Mouse (Mus musculus) yolk sac, embryonic 10.5 days (tissue): ENCODE results near the gene Slc41a1.

Experiments used
- DNase-seq: peaks from one replicate; pipeline ENCODE4 v3.0.0-alpha.2; 2017; ENCODE audit warnings: low spot score

The Slc41a1 gene

GRCm38 (mm10) chr1:131886641-131887040, 59.3 kb downstream of the Slc41a1 start:
- DNase-seq: no peak

GRCm38 (mm10) chr1:131890043-131890658, 62.9 kb downstream of the Slc41a1 start:
- no peak for DNase-seq

DNA sequence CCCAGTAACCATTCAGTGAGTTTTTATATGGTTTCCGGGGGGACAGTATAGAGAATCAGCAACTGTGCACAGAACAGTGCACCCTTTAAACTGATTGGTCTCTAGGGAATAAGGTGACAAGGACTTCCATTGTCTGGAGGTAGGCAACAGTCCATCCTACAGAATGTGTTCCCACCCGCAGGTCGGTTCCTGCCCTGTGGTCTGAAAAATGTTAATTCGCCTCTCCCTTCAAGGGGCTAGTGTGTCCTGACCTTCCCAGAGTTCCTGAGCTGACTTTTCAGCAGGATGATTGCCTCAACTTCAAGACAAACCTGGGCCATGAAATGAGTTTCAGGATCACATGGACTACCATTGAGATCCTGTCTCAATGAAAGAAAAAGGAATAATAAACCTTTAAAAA, 64.1 kb downstream of the Slc41a1 start:
- DNase-seq: no peak
